Mouse (Mus musculus) lung, adult 2 months (tissue): ENCODE data around the gene Slc43a3. TPM values are rescaled to one million over a fixed set of nuclear protein-coding genes. Genes with fewer than 3 reads are reported as not detected.

Experiments used
- DNase-seq: peaks from one replicate; pipeline ENCODE4 v3.0.0; 2022
- H3K4me1 ChIP-seq: fragments of 200-500 bp; 2 replicates; pipeline ENCODE4 v1.6.1; 2011; ENCODE audit warnings: low read length; ENCODE audit not compliant: control insufficient read depth, insufficient read depth
- H3K4me3 ChIP-seq: fragments of 200-500 bp; replicated peaks from 2 replicates; pipeline ENCODE3; 2011; ENCODE audit warnings: low read depth, mild to moderate bottlenecking, control low read depth, low read length; ENCODE audit errors: extremely low read depth
- CTCF ChIP-seq: fragments of 200-500 bp; IDR thresholded peaks from 2 replicates; pipeline ENCODE4 v1.5.1; 2011; ENCODE audit warnings: mild to moderate bottlenecking, low read length, control low read depth; ENCODE audit not compliant: insufficient read depth
- POLR2A ChIP-seq: fragments of 200-500 bp; IDR thresholded peaks from 2 replicates; pipeline ENCODE4 v1.6.1; 2011; ENCODE audit warnings: low read depth, mild to moderate bottlenecking, control low read depth, low read length, borderline replicate concordance; ENCODE audit errors: extremely low read depth
- WGBS: fragments of 180-500 bp; shearing (Covaris S2); methylation state at CpG from one replicate; pipeline ENCODE4 v1.1.7; 2018; 5-methylcytosine and 5-hydroxymethylcytosine counted together
- polyA plus RNA-seq: library from polyadenylated mRNA; depleted of rRNA; stranded (reverse); fragments of >200 nt; gene quantifications from 2 replicates; pipeline ENCODE4 v1.2.3, GENCODE M21; 2012

Gene Slc43a3
- polyA plus RNA-seq, 1 experiment = 325 TPM

DNA sequence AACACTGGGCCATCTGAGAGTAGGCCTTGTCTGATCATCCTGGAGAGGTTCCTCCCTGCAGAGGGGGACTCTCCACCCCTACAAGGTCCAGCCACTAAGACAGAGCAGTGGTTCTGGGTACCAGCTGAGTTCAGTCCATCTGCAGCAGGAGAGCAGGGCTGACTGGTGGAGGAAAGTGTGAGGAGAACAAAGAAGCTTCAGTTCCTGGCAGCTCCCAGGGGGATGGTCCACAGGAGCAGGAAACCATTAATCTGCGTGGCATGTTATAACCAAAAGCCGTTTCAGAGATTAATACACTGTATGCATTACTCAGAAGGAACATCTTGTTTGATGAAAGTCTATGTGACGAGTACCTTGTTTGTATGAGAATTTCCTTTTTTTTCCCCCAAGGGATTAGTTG lies 23.7 kb upstream of the Slc43a3 start:
- Histone ChIP-seq H3K4me1 (peaks cover 19% of the 10 kb centered on the region), H3K4me3 (no peak overlapping the region)
- TF ChIP-seq CTCF (no peak), POLR2A (no peak)
- no peak for DNase-seq
- WGBS = 29% methylated on average over 3 of the region's 3 CpGs

GRCm38 (mm10) chr2:84913881-84914280 lies 22.5 kb upstream of the Slc43a3 start:
- TF ChIP-seq CTCF (no peak), POLR2A (no peak)
- no peak overlapping the region for H3K4me3 ChIP-seq
- 83% methylated on average over 5 of the region's 5 CpGs for WGBS
- no peak for DNase-seq
- H3K4me1 ChIP-seq = peaks cover 21% of the 10 kb centered on the region

- TF ChIP-seq CTCF (no peak), POLR2A (peak; percentile 41; the same call in 1 of the 2 replicates)
- 49% methylated on average over 3 of the region's 3 CpGs for WGBS
- peaks cover 21% of the 10 kb centered on the region for H3K4me1 ChIP-seq
- H3K4me3 ChIP-seq = no peak overlapping the region
- peak; percentile 39 for DNase-seq
Observed at GRCm38 (mm10) chr2:84915330-84915729, 21.0 kb upstream of the Slc43a3 start.

GRCm38 (mm10) chr2:84916548-84917320 lies 19.6 kb upstream of the Slc43a3 start:
- WGBS = 43% methylated on average over 8 of the region's 8 CpGs
- no peak overlapping the region for H3K4me3 ChIP-seq
- peaks cover 21% of the 10 kb centered on the region for H3K4me1 ChIP-seq
- DNase-seq = peak; percentile 36
- TF ChIP-seq POLR2A = no peak
- no peak for TF ChIP-seq CTCF

- peaks cover 19% of the 10 kb centered on the region for H3K4me1 ChIP-seq
- 37% methylated on average over 3 of the region's 3 CpGs for WGBS
- H3K4me3 ChIP-seq = no peak overlapping the region
- TF ChIP-seq POLR2A = no peak
- no peak for TF ChIP-seq CTCF
- no peak for DNase-seq
Observed at GRCm38 (mm10) chr2:84918188-84918587, 18.2 kb upstream of the Slc43a3 start.

- no peak for DNase-seq
- TF ChIP-seq POLR2A = no peak
- no peak for TF ChIP-seq CTCF
- H3K4me3 ChIP-seq = no peak overlapping the region
- 87% methylated on average over 10 of the region's 10 CpGs for WGBS
- H3K4me1 ChIP-seq = peaks cover 15% of the 10 kb centered on the region
Observed at GRCm38 (mm10) chr2:84919601-84920108, 16.7 kb upstream of the Slc43a3 start.

GRCm38 (mm10) chr2:84930186-84930585 lies 6.2 kb upstream of the Slc43a3 start:
- DNase-seq = no peak
- 83% methylated on average over 7 of the region's 7 CpGs for WGBS
- H3K4me1 ChIP-seq = peaks cover 12% of the 10 kb centered on the region
- no peak overlapping the region for H3K4me3 ChIP-seq
- no peak for TF ChIP-seq POLR2A

- TF ChIP-seq POLR2A (no peak), CTCF (no peak)
- Histone ChIP-seq H3K4me3 (no peak overlapping the region), H3K4me1 (peaks cover 15% of the 10 kb centered on the region)
- no peak for DNase-seq
- WGBS = 64% methylated on average over 8 of the region's 8 CpGs
Observed at GRCm38 (mm10) chr2:84933992-84934648, 2.3 kb upstream of the Slc43a3 start.

DNA sequence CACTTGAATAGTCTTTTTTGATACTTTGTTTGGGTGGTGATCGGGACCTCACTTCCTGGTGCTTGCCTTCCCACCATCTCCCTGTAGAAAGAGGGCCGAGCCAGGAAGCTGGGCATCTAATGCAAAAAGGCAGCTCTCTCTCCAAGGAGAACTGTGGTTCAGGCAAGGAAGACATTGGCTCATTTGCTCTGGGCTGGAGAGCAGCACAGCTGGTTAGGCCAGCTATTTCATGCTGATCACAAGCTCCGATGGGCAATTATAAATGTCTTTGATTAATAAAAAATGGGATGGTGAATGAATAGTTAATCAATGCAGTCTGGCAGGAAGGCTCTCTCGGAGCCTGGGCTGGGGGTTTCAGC lies 1.8 kb upstream of the Slc43a3 start:
- WGBS = 78% methylated on average over 4 of the region's 4 CpGs
- DNase-seq = no peak
- TF ChIP-seq CTCF = no peak
- TF ChIP-seq POLR2A = no peak
- H3K4me1 ChIP-seq = peaks cover 14% of the 10 kb centered on the region
- H3K4me3 ChIP-seq = no peak overlapping the region

GRCm38 (mm10) chr2:84935065-84935464 lies 1.3 kb upstream of the Slc43a3 start:
- WGBS = 91% methylated on average over 5 of the region's 5 CpGs
- Histone ChIP-seq H3K4me1 (peaks cover 10% of the 10 kb centered on the region), H3K4me3 (no peak overlapping the region)
- TF ChIP-seq POLR2A (no peak), CTCF (no peak)
- no peak for DNase-seq
